Comparison of ENCODE assay signal across 19 mouse cellular contexts in the genomic region with DNA sequence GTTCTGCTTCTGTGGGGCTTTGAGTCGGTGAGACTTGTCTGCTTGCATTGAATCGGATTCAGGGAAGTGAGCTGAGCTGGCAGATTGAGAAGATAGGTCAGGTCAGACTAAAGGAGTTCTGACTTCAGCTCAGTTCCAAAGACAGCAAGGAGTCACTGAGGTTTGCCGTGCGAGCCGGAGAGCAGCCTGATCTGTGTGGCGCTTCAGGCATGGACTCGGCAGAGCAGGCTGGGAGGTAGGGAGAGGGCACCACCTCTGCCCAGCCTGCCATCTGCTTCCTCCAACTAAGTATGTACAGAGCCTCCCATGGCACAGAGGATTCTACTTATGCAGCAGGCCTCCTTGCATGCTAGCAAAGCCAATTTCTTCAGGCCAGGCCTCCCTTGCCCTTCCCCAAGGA. TPM values are rescaled to one million over a fixed set of nuclear protein-coding genes. Genes with fewer than 3 reads are reported as not detected.
"Had no signal": no experiment of that assay in that cellular context is flagged by ENCODE, and none has a peak within 500 bp of the region (broad histone marks: within the 10 kb centered on the region; RNA-seq: fewer than 3 reads in every experiment).

No protein-coding gene starts in this region.

- ATAC-seq: liver, embryonic 12.5 days; midbrain, embryonic 13.5 days had no signal

- H3K4me3 ChIP-seq: layer of hippocampus, adult 2 months; limb, embryonic 10.5 days; limb, embryonic 13.5 days; liver, embryonic 12.5 days; liver, embryonic 15.5 days; lung, embryonic 15.5 days; midbrain, embryonic 13.5 days; neural tube, embryonic 12.5 days; neural tube, embryonic 15.5 days had no signal

- H3K27ac ChIP-seq: kidney, postnatal 0 days; layer of hippocampus, adult 2 months; limb, embryonic 10.5 days; limb, embryonic 13.5 days; liver, embryonic 12.5 days; liver, embryonic 15.5 days; lung, embryonic 15.5 days; midbrain, embryonic 13.5 days; neural tube, embryonic 12.5 days; neural tube, embryonic 15.5 days had no signal

- H3K4me2 ChIP-seq: limb, embryonic 13.5 days; liver, embryonic 12.5 days; liver, embryonic 15.5 days; lung, embryonic 15.5 days; midbrain, embryonic 13.5 days; neural tube, embryonic 12.5 days; neural tube, embryonic 15.5 days had no signal

- H3K27me3 ChIP-seq: liver, embryonic 12.5 days; liver, embryonic 15.5 days; lung, embryonic 15.5 days; midbrain, embryonic 13.5 days; neural tube, embryonic 12.5 days; neural tube, embryonic 15.5 days had no signal

- H3K9me3 ChIP-seq: limb, embryonic 10.5 days; limb, embryonic 13.5 days; liver, embryonic 12.5 days; liver, embryonic 15.5 days; lung, embryonic 15.5 days; midbrain, embryonic 13.5 days; neural tube, embryonic 12.5 days; neural tube, embryonic 15.5 days had no signal

- H3K4me1 ChIP-seq: liver, embryonic 12.5 days; liver, embryonic 15.5 days; lung, embryonic 15.5 days had no signal

- H3K9ac ChIP-seq: limb, embryonic 13.5 days; liver, embryonic 12.5 days; liver, embryonic 15.5 days; lung, embryonic 15.5 days; midbrain, embryonic 13.5 days; neural tube, embryonic 12.5 days; neural tube, embryonic 15.5 days had no signal

- DNase-seq: kidney, postnatal 25 days; layer of hippocampus, adult 9-11 months; liver; lung, adult 18-20 months; lung, postnatal 10 days; lung, postnatal 36 days; thymus, adult 18-20 months; thymus, postnatal 36 days had no signal

- H3K36me3 ChIP-seq: limb, embryonic 10.5 days; limb, embryonic 13.5 days; liver, embryonic 12.5 days; liver, embryonic 15.5 days; lung, embryonic 15.5 days; midbrain, embryonic 13.5 days; neural tube, embryonic 12.5 days; neural tube, embryonic 15.5 days had no signal

RNA-seq across cellular contexts. Expression of a gene that starts 44.1 kb away (rescaled TPM):
- total RNA-seq: megakaryocyte-erythroid progenitor cell, adult 5-6 weeks had no signal
